Mouse (Mus musculus) embryonic fibroblast, embryonic 13.5 days (primary cell): Measurements from ENCODE around the gene Serac1. TPM values are rescaled to one million over a fixed set of nuclear protein-coding genes. Genes with fewer than 3 reads are reported as not detected.
A peak's percentile ranks its signal among the peaks of the same experiment; 100 is the strongest.

ENCODE experiments used
- H3K27ac ChIP-seq: 2 replicates; pipeline ENCODE4 v1.5.1; 2012; ENCODE audit warnings: low read length, control low read depth, inconsistent platforms; ENCODE audit not compliant: insufficient read depth
- H3K4me1 ChIP-seq: 2 replicates; pipeline ENCODE4 v1.6.1; 2011; ENCODE audit warnings: low read length; ENCODE audit not compliant: control insufficient read depth, insufficient read depth
- H3K4me3 ChIP-seq: 2 replicates; pipeline ENCODE4 v1.5.1; 2011; ENCODE audit warnings: mild to moderate bottlenecking, control low read depth, low read length; ENCODE audit not compliant: insufficient read depth
- CTCF ChIP-seq: IDR thresholded peaks from 2 replicates; pipeline ENCODE4 v1.5.1; 2011; ENCODE audit warnings: mild to moderate bottlenecking, control low read depth, low read length, moderate library complexity, borderline replicate concordance; ENCODE audit not compliant: insufficient read depth
- POLR2A ChIP-seq: IDR thresholded peaks from 2 replicates; pipeline ENCODE4 v1.6.1; 2011; ENCODE audit warnings: low read depth, mild to moderate bottlenecking, control low read depth, low read length, moderate library complexity
- polyA plus RNA-seq: library from polyadenylated mRNA; stranded (reverse); fragments of >200 nt; gene quantifications from 2 replicates; pipeline ENCODE4 v1.2.4, GENCODE M21; 2011; ENCODE audit warnings: low read depth; ENCODE audit not compliant: missing spikeins, insufficient read length

The Serac1 gene
- polyA plus RNA-seq, 1 experiment, result 4.7 TPM

GRCm38 (mm10) chr17:5998235-5998500, 81.4 kb downstream of the Serac1 start:
- Histone ChIP-seq H3K27ac (no peak overlapping the region), H3K4me3 (no peak overlapping the region), H3K4me1 (peaks cover 22% of the 10 kb centered on the region)
- TF ChIP-seq POLR2A (no peak), CTCF (no peak)

GRCm38 (mm10) chr17:5997380-5998234, 81.9 kb downstream of the Serac1 start:
- TF ChIP-seq POLR2A, result no peak
- no peak for TF ChIP-seq CTCF
- H3K4me1 ChIP-seq, result peaks cover 27% of the 10 kb centered on the region
- no peak overlapping the region for H3K4me3 ChIP-seq
- no peak overlapping the region for H3K27ac ChIP-seq

- H3K4me1 ChIP-seq, result peaks cover 21% of the 10 kb centered on the region
- TF ChIP-seq POLR2A (no peak), CTCF (no peak)
- H3K27ac ChIP-seq, result no peak overlapping the region
- no peak overlapping the region for H3K4me3 ChIP-seq
Measured at GRCm38 (mm10) chr17:5996589-5996988, 83.0 kb downstream of the Serac1 start.

- peaks cover 19% of the 10 kb centered on the region for H3K4me1 ChIP-seq
- H3K4me3 ChIP-seq, result no peak overlapping the region
- H3K27ac ChIP-seq, result peak overlapping the region; percentile 92
- TF ChIP-seq CTCF, result no peak
- no peak for TF ChIP-seq POLR2A
Measured at GRCm38 (mm10) chr17:5994606-5995005, 84.9 kb downstream of the Serac1 start.

- H3K4me3 ChIP-seq, result no peak overlapping the region
- peaks cover 19% of the 10 kb centered on the region for H3K4me1 ChIP-seq
- TF ChIP-seq POLR2A (no peak), CTCF (no peak)
- peak overlapping the region; percentile 92 for H3K27ac ChIP-seq
Measured at GRCm38 (mm10) chr17:5993581-5994260, 85.8 kb downstream of the Serac1 start.

GRCm38 (mm10) chr17:5992866-5993580, 86.5 kb downstream of the Serac1 start:
- Histone ChIP-seq H3K27ac (peak overlapping the region; percentile 92), H3K4me3 (no peak overlapping the region), H3K4me1 (peaks cover 19% of the 10 kb centered on the region)
- TF ChIP-seq CTCF (no peak), POLR2A (no peak)

Other genes starting within 250 kb of the Serac1 start
- 89.9 and 109 TPM in 2 replicates for gene Snx9, start 238.4 kb downstream of the Serac1 start, polyA plus RNA-seq
- gene Synj2, start 138.5 kb downstream of the Serac1 start, polyA plus RNA-seq, result 19.9 and 22.1 TPM in 2 replicates
- gene Gtf2h5, start within 50 bp of the Serac1 start, polyA plus RNA-seq, result 69.2 and 75.1 TPM in 2 replicates
- gene Tulp4, start 26.7 kb upstream of the Serac1 start, polyA plus RNA-seq, result 164 and 243 TPM in 2 replicates
- 29.0 and 31.8 TPM in 2 replicates for gene Tmem181a, start 177.1 kb upstream of the Serac1 start, polyA plus RNA-seq
- gene Dynlt1a, start 237.8 kb upstream of the Serac1 start, polyA plus RNA-seq, result 1.6 and 1.8 TPM in 2 replicates